Mouse (Mus musculus) bone marrow macrophage, adult 2 months (primary cell): ENCODE data around the gene Gfer. TPM values are rescaled to one million over a fixed set of nuclear protein-coding genes. Genes with fewer than 3 reads are reported as not detected.

Source experiments
- H3K27ac ChIP-seq: 2 replicates; pipeline ENCODE4 v1.5.1; 2012; ENCODE audit warnings: low read depth, low read length; ENCODE audit not compliant: insufficient read depth
- H3K4me1 ChIP-seq: 2 replicates; pipeline ENCODE4 v1.6.1; 2012; ENCODE audit warnings: low read length; ENCODE audit not compliant: control insufficient read depth, insufficient read depth
- H3K4me3 ChIP-seq: 2 replicates; pipeline ENCODE4 v1.5.1; 2012; ENCODE audit warnings: mild to moderate bottlenecking, low read length, moderate library complexity; ENCODE audit not compliant: insufficient read depth
- CTCF ChIP-seq: IDR thresholded peaks from 2 replicates; pipeline ENCODE4 v1.5.1; 2012; ENCODE audit warnings: low read depth, mild to moderate bottlenecking, low read length, moderate library complexity
- POLR2A ChIP-seq: IDR thresholded peaks from 2 replicates; pipeline ENCODE4 v1.6.1; 2012; ENCODE audit warnings: mild to moderate bottlenecking, low read depth, low read length, borderline replicate concordance
- polyA plus RNA-seq: library from polyadenylated mRNA; stranded (reverse); fragments of >200 nt; gene quantifications from 2 replicates; pipeline ENCODE4 v1.2.4, GENCODE M21; 2012; ENCODE audit not compliant: missing spikeins, insufficient read depth, insufficient read length

Gfer gene
- polyA plus RNA-seq, 1 experiment, result 21.6 TPM

DNA sequence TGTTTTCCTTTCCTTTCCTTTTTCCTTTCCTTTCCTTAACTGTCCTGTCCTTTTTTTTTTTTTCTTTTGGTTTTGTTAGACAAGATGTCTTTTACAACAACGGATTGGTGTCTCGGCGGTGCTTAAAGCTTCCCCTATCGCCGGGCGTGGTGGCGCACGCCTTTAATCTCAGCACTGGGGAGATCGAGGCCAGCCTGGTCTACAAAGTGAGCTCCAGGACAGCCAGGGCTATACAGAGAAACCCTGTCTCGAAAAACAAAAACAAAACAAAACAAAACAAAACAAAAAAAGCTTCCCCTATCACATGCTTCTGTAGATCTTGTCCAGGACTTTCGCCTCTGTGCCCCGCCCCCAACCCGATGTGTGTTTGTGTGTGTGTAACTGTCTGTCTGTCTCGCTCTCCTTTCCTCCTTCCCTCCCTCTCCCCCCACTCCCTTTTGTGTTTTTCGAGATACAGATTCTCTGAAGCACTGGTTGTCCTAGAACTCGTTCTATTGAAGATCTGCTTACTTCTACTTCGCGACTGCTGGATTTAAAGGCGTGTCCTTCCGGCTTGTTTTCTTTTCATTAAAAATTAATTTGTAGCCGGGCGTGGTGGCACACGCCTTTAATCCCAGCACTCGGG is 12.0 kb upstream of the Gfer start:
- peak overlapping the region; percentile 84 for H3K27ac ChIP-seq
- TF ChIP-seq CTCF, result no peak
- TF ChIP-seq POLR2A, result no peak
- peaks cover 5% of the 10 kb centered on the region; the same call in 1 of the 2 replicates for H3K4me1 ChIP-seq
- peak overlapping the region; percentile 81 for H3K4me3 ChIP-seq

DNA sequence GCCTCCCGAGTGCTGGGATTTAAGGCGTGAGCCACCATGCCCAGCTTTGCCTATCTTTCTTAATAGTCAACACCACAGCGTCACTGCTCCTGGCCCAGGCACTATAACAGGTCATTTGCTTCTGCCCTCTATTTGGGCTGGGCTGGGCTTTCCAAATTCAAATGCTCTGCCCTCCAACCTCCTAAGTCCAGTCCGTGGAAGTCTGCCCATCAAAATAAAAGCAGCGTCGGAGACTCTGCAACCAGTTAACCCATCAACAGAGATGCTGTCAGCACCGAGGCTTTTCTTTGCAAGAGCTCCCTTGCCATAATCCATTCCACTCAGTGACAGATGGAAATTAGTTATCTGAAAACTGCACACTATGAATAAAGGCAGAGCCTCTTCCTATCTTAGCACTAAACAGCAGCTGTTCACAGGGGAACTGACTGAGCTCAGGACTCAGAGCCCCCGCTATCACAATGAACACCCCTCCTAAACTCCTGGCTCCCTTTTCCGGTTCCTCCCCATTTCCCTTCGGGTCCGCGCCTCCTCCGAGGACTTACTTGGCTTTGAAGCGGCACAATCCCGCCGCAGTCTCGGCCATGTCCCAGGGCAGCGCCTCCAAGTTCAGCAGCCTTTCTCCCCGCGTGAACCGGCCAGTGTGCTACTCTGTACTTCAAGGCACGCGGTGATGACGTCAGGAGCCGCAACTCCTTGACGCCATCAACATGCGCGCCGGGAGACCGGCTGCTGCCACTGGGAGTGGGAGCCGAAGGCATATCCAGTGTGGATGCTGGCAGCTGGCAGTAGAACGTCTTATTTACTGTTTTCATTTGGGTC is 11.2 kb upstream of the Gfer start, which contains the start of gene Tbl3:
Gene Tbl3, minus strand, starts transcription at position 679 of the 819 bp plus-strand sequence.
- H3K27ac ChIP-seq, result peak within 1 kb of the TSS; percentile 84
- peaks cover 5% of the 10 kb centered on the region; the same call in 1 of the 2 replicates for H3K4me1 ChIP-seq
- H3K4me3 ChIP-seq, result peak within 1 kb of the TSS; percentile 81
- no peak for TF ChIP-seq POLR2A
- TF ChIP-seq CTCF, result no peak

DNA sequence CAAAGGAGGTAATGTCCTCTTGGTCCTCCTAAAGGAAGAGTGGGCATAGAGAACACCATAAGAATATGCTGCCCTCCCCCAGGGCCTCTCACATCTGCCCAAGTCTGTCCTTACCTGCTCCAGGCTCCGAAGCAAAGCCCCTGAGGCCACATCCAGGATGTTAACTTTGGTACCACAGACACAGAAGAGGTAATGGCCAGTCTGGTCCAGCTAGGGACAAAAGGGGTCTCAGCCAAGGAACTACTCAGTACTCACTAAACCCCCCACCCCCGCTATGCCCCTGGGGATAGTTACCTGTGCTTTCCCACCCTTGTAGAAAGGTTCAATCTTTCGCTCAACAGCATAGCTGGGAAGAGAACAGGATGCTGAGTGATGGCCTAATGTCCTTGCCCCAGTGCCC is 9.9 kb upstream of the Gfer start:
- no peak overlapping the region for H3K4me3 ChIP-seq
- H3K27ac ChIP-seq, result no peak overlapping the region
- no peak for TF ChIP-seq CTCF
- TF ChIP-seq POLR2A, result no peak
- peaks cover 5% of the 10 kb centered on the region; the same call in 1 of the 2 replicates for H3K4me1 ChIP-seq

DNA sequence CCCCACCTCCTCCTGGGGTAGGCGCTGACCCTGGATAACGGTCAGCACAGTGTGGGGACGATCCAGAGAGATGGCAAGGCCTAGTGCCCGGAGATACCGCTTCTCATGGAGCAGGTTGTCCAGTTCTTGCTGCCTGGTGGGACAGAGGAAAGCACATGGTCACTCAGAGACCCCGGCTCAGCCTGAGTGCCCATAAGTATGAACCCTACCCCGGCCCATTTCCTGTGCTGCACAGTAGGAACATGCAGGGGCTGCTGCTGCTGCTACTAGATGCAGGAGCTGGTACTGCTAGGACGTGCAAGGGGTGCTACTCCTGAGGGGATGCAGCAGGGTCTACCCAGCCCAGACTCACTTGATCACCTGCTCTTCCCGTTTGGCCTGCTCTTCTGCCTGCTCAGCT is 5.3 kb upstream of the Gfer start:
- Histone ChIP-seq H3K4me1 (peaks cover 7% of the 10 kb centered on the region; the same call in 1 of the 2 replicates), H3K4me3 (no peak overlapping the region), H3K27ac (no peak overlapping the region)
- TF ChIP-seq POLR2A, result no peak
- no peak for TF ChIP-seq CTCF

DNA sequence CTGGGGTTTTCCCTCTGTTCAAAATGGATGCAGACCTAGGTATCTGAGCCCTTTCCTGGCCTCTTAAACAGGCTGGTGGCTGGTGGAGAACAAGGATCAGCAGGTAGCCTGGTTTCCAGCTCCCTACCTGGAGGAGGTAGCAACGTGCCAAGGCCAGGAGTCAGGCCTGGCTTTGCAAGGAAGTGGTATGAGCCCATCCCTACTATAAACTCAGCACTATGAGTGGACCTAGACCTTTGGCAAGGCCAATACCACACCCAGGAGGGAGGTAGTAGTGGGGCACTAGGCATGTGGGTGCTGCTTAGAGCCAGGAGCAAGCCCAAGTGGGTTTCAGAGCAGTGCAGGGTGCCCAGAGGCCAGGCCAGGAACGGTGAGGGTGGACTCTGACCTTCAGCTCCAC is 3.5 kb upstream of the Gfer start:
- TF ChIP-seq POLR2A (no peak), CTCF (no peak)
- H3K4me1 ChIP-seq, result peaks cover 8% of the 10 kb centered on the region

DNA sequence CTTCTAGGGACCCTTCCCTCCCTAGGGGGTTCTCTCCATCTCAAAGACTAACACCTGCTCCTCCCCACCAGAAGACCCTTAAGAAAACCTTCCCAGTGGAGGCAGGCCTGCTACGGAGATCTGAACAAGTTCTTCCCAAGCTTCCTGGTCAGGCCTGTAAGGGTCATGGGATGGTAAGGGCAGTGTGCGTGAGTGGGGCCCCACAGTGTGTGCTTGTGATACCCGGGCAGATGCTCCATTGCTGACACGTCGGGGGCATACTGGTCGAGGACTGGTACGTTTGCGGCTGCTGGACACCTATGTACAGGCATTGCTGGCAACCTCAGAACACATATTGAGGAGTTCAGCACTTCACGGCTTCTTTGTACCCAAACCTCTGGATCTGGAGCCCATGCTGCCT is 2.8 kb upstream of the Gfer start:
- TF ChIP-seq CTCF (no peak), POLR2A (no peak)
- Histone ChIP-seq H3K4me1 (peaks cover 12% of the 10 kb centered on the region), H3K4me3 (no peak overlapping the region), H3K27ac (no peak overlapping the region)

More for the DNA sequence above, 3.5 kb upstream of the Gfer start:
- Histone ChIP-seq H3K27ac (no peak overlapping the region), H3K4me3 (no peak overlapping the region)

DNA sequence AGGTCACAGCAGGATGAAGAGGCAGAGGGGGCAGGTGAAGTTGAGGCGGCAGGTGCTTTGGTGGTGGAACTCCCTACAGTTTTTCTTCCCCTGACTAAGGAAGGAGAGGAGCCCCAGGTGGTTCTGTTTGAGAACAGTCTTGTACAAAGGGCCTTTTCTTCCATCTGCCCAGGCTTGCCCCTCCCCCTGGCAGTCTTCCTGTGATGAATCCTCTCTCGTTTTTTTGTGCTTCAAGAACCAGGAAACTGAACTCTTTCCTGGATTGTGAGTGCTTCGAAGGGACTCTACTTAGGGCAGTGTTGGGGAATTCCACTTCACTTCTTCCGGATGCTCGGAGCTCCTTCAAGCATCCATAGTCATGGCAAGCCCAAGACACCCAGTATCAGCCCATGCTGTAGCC is 2.0 kb upstream of the Gfer start:
- Histone ChIP-seq H3K27ac (no peak overlapping the region), H3K4me3 (no peak overlapping the region), H3K4me1 (peaks cover 17% of the 10 kb centered on the region)
- TF ChIP-seq CTCF (no peak), POLR2A (no peak)

DNA sequence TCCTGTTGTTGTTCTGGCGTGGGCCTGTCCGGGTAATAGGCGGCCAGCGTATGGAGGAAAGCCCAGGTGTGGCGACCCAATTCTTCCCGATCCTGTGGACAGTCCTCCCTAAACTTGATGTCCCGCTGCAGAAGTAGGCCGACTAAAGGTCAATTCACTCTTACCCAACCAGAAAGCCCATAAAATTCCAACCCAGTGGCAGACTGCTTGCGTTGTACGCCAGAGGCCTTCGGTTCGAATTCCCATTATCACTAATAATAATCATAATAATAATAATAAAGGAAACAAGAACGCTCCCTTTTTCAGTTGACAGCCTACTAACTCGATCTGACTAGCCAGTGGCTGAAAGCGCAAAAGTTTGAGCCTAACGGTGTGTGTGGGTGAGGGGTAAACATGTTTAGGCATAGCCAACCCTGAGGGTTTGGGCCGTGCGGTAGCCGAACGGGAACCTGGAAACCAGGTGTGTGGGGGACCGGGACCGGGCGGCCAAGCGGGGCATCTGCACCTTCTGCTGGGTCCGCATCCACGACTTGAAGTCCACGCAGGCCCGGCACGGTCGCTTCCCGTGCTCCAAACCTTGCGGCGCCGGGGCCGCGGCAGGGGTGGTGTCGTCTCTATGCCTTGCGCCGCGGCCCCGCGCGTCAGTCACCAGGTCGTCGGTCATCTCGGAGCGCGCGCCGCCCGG is 488 bp downstream of the Gfer start:
- peak overlapping the region; percentile 98 for H3K4me3 ChIP-seq
- peak overlapping the region; percentile 52 for H3K27ac ChIP-seq
- H3K4me1 ChIP-seq, result peaks cover 36% of the 10 kb centered on the region
- TF ChIP-seq POLR2A (no peak), CTCF (no peak)

DNA sequence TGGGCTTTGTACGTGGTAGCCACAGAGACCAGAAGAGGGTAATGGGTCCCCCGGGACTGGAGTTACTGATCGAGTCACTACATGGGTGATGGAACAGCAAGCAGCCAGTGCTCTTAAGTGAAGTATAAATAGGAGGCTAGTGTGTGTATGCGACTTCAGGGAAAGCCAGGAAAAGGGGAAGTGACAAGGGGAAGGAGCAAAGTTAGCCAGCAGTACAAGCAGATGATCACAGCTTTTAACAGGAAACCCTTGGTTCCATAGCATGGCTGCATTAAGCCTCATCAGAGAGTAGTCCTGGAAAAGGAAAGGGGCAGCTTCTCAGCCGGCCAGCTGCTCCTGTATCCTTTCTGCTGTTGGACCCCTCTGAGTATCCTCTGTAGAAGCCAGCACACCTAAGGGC is 3.6 kb downstream of the Gfer start:
- Histone ChIP-seq H3K27ac (peak overlapping the region; percentile 43), H3K4me1 (peaks cover 43% of the 10 kb centered on the region), H3K4me3 (no peak overlapping the region)
- TF ChIP-seq CTCF, result no peak
- no peak for TF ChIP-seq POLR2A
